ENCODE assay signal across 7 mouse cellular contexts in the genomic region with DNA sequence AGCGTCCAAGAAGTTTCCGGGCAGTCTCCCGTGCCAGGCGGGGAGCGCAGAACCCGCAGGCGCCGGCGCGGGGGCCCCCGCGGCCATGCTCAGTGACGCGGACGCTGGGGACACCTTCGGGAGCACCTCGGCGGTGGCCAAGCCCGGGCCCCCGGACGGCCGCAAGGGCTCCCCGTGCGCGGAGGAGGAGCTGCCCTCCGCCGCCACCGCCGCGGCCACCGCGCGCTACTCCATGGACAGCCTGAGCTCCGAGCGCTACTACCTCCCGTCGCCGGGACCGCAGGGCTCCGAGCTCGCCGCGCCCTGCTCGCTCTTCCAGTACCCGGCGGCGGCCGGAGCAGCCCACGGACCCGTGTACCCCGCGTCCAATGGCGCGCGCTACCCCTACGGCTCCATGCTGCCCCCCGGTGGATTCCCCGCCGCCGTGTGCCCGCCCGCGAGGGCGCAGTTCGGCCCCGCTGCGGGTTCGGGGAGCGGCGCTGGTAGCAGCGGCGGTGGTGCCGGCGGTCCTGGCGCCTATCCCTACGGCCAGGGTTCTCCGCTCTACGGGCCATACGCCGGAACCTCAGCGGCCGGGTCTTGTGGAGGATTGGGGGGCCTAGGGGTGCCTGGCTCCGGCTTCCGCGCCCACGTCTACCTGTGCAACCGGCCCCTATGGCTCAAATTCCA. TPM values are rescaled to one million over a fixed set of nuclear protein-coding genes. Genes with fewer than 3 reads are reported as not detected.
DNase-seq lines count a peak whose midpoint lies in the region; ATAC-seq and TF ChIP-seq lines count a peak whose summit lies in the region.

No protein-coding gene starts in this region.

- no peaks in the 10 kb centered on the region for H3K79me2 ChIP-seq in C2C12 (ENCODE audit: control insufficient read depth, insufficient read depth)
- no peaks in the 10 kb centered on the region for H3K79me2 ChIP-seq in liver, adult 2 months (ENCODE audit: control insufficient read depth, insufficient read depth, low read length)

- peak; percentile 41 for TF ChIP-seq CTCF in C2C12 (IDR thresholded peaks at IDR 0.05; ENCODE audit: control insufficient read depth, insufficient read depth, insufficient read length)
- TF ChIP-seq CTCF in liver, adult 2 months (IDR thresholded peaks at IDR 0.05; ENCODE audit: low read depth, low read length): peak; percentile 21; the same call in 1 of the 2 replicates

- peak overlapping the region; percentile 55 for H3K4me2 ChIP-seq in neural tube, embryonic 12.5 days (replicated peaks)

- peaks cover 28% of the 10 kb centered on the region for H3K27me3 ChIP-seq in C2C12 (ENCODE audit: control insufficient read depth, insufficient read depth, insufficient read length)
- peaks cover 26% of the 10 kb centered on the region for H3K27me3 ChIP-seq in liver, adult 2 months (ENCODE audit: control insufficient read depth, insufficient read depth, low read length)
- peaks cover 94% of the 10 kb centered on the region for H3K27me3 ChIP-seq in neural tube, embryonic 12.5 days (replicated peaks)

- peak overlapping the region; percentile 21 for H3K4me3 ChIP-seq in C2C12 (ENCODE audit: insufficient read depth, poor library complexity, severe bottlenecking)
- peak overlapping the region; percentile 33; the same call in 1 of the 2 replicates for H3K4me3 ChIP-seq in liver, adult 2 months (ENCODE audit: insufficient read depth, low read depth, low read length)
- H3K4me3 ChIP-seq in neural tube, embryonic 12.5 days: peak overlapping the region; percentile 33

- intact Hi-C loops in heart, postnatal 14 days (cut with DNase I): no loop called here

- DNase-seq in cerebellum, postnatal 14 days: peak; percentile 78 to 82
- peak; percentile 38 to 42 for DNase-seq in heart, postnatal 14 days
- no peak for DNase-seq in liver, adult 2 months (ENCODE audit: extremely low read depth, low read depth, low spot score)
- no peak for DNase-seq in ovary, postnatal 10 days (ENCODE audit: low spot score)

- H3K79me3 ChIP-seq in C2C12 (ENCODE audit: low read depth): no peaks in the 10 kb centered on the region

- H3K27ac ChIP-seq in liver, adult 2 months (replicated peaks; ENCODE audit: insufficient read depth, low read depth, low read length): no peak overlapping the region
- no peak overlapping the region for H3K27ac ChIP-seq in neural tube, embryonic 12.5 days

- H3ac ChIP-seq in C2C12 (ENCODE audit: control insufficient read depth, insufficient read length, low read depth): peak overlapping the region; percentile 41

- peak; percentile 56 for ATAC-seq in CD4-positive, CD25-positive, alpha-beta regulatory T cell, adult 4 months
- peak; percentile 39; the same call in 1 of the 2 replicates for ATAC-seq in neural tube, embryonic 12.5 days (ENCODE audit: low FRiP score, low read depth)

- 2% methylated on average over 85 of the region's 87 CpGs for WGBS in liver, adult 2 months
- 1% methylated on average over 87 of the region's 87 CpGs for WGBS in neural tube, embryonic 12.5 days

- no peaks in the 10 kb centered on the region for H3K9me3 ChIP-seq in neural tube, embryonic 12.5 days

- no peak for TF ChIP-seq POLR2A in liver, adult 2 months (IDR thresholded peaks at IDR 0.05; ENCODE audit: extremely low read depth, insufficient read depth, low read length)

- H3K9ac ChIP-seq in liver, adult 2 months (ENCODE audit: low read depth, low read length): no peak overlapping the region
- no peak overlapping the region for H3K9ac ChIP-seq in neural tube, embryonic 12.5 days

- no peaks in the 10 kb centered on the region for H3K36me3 ChIP-seq in C2C12 (ENCODE audit: control insufficient read depth, insufficient read depth)
- H3K36me3 ChIP-seq in liver, adult 2 months (ENCODE audit: control insufficient read depth, insufficient read depth, low read length): no peaks in the 10 kb centered on the region
- no peaks in the 10 kb centered on the region for H3K36me3 ChIP-seq in neural tube, embryonic 12.5 days

- no peaks in the 10 kb centered on the region; the same call in 1 of the 2 replicates for H3K4me1 ChIP-seq in liver, adult 2 months (ENCODE audit: control insufficient read depth, insufficient read depth, low read length)
- H3K4me1 ChIP-seq in neural tube, embryonic 12.5 days: peaks cover 26% of the 10 kb centered on the region

TF ChIP-seq in C2C12, 6 proteins besides CTCF, POLR2A, EP300 and RAD21:
- TF ChIP-seq FOSL1 (IDR thresholded peaks at IDR 0.05; ENCODE audit: insufficient read depth, low read length, poor library complexity, severe bottlenecking): no peak

RNA-seq across cellular contexts. Expression of gene Eomes, which starts 1.0 kb away (rescaled TPM):
- polyA plus RNA-seq in C2C12 (2012; fragmentation: generic; extraction: Trizol): 0.15 TPM
- polyA plus RNA-seq in CD4-positive, CD25-positive, alpha-beta regulatory T cell, adult 4 months (2017; shearing (Covaris generic)): under 1 TPM; 0.28 to 0.54 TPM
- total RNA-seq in heart, postnatal 14 days (2021): not detected
- total RNA-seq in liver, adult 2 months (2014; rRNA removed): not detected in 2 replicates
- 0.11 TPM in 1 of 2 replicates, not detected in the other for polyA plus RNA-seq in liver, adult 2 months (2012; rRNA removed)
- 0.05 and 0.08 TPM in 2 replicates for polyA plus RNA-seq in neural tube, embryonic 12.5 days (2016; fragmentation: Nextera tagmentation; extraction: Ambion mirVana)

RNA-seq across cellular contexts. Expression of gene Golga4, which starts 27.1 kb away (rescaled TPM):
- 9.9 TPM for polyA plus RNA-seq in C2C12 (2012; fragmentation: generic; extraction: Trizol)
- polyA plus RNA-seq in CD4-positive, CD25-positive, alpha-beta regulatory T cell, adult 4 months (2017; shearing (Covaris generic)): 10 to 100 TPM; 24.4 to 30.7 TPM
- total RNA-seq in heart, postnatal 14 days (2021): 100 to 1,000 TPM; 180 to 187 TPM
- 41.1 and 47.3 TPM in 2 replicates for total RNA-seq in liver, adult 2 months (2014; rRNA removed)
- 6.7 and 9.0 TPM in 2 replicates for polyA plus RNA-seq in liver, adult 2 months (2012; rRNA removed)
- polyA plus RNA-seq in neural tube, embryonic 12.5 days (2016; fragmentation: Nextera tagmentation; extraction: Ambion mirVana): 63.5 and 67.0 TPM in 2 replicates

Comparison
In these comparisons a context has a peak if more than half of its experiments do, and no peak if none do; other contexts are left out.
1. DNase-seq: peak in cerebellum, postnatal 14 days (2 of 2) and heart, postnatal 14 days (2 of 2); none in liver, adult 2 months (single experiment) and ovary, postnatal 10 days (single experiment).
2. Peak in every context shown above with its lines, with median percentiles within 50 percentile points of each other: H3K4me3 ChIP-seq.